Mouse (Mus musculus): ENCODE measurements around the gene Abcb5. TPM values are rescaled to one million over a fixed set of nuclear protein-coding genes. Genes with fewer than 3 reads are reported as not detected.

The Abcb5 gene
- total and polyA plus RNA-seq, 3 experiments = not detected

- H3K4me1 ChIP-seq (ENCODE audit: control insufficient read depth in 1 of 2, insufficient read depth in 2 of 2, low read length in 2 of 2) = no peaks in the 10 kb centered on the region
- no peak overlapping the region for H3K4me3 ChIP-seq (ENCODE audit: control insufficient read depth in 1 of 2, insufficient read depth in 1 of 2, low read depth in 2 of 2, low read length in 2 of 2)
- H3K36me3 ChIP-seq (ENCODE audit: control insufficient read depth in 1 of 2, insufficient read depth in 2 of 2, low read length in 2 of 2) = no peaks in the 10 kb centered on the region
- TF ChIP-seq ZNF384 (IDR thresholded peaks at IDR 0.05; ENCODE audit: low read depth, low read length) (no peak), MXI1 (IDR thresholded peaks at IDR 0.05; ENCODE audit: low read depth, low read length) (no peak), RCOR1 (IDR thresholded peaks at IDR 0.05; ENCODE audit: low read depth, low read length) (no peak), MAFK (IDR thresholded peaks at IDR 0.05; ENCODE audit: borderline replicate concordance, low read depth, low read length) (no peak)
- DNase-seq (ENCODE audit: low read depth, low spot score) = no peak
- H3K9me3 ChIP-seq (replicated peaks; ENCODE audit: insufficient read depth, low read length) = no peaks in the 10 kb centered on the region
- no peak overlapping the region for H3K27ac ChIP-seq (ENCODE audit: control insufficient read depth, low read depth, low read length)
- no peak overlapping the region for H3K9ac ChIP-seq (ENCODE audit: control insufficient read depth, low read depth, low read length, poor library complexity, severe bottlenecking)
- no peaks in the 10 kb centered on the region for H3K27me3 ChIP-seq (ENCODE audit: control insufficient read depth in 1 of 2, insufficient read depth in 2 of 2, low read length in 2 of 2)
- no peaks in the 10 kb centered on the region for H3K79me2 ChIP-seq (ENCODE audit: control insufficient read depth, insufficient read depth, low read length, poor library complexity)
Measured at GRCm38 (mm10) chr12:118839398-118839797, 126.8 kb downstream of the Abcb5 start.

- Histone ChIP-seq H3K9me3 (replicated peaks; ENCODE audit: insufficient read depth, low read length) (no peaks in the 10 kb centered on the region), H3K4me3 (ENCODE audit: control insufficient read depth in 1 of 2, insufficient read depth in 1 of 2, low read depth in 2 of 2, low read length in 2 of 2) (no peak overlapping the region), H3K27me3 (ENCODE audit: control insufficient read depth in 1 of 2, insufficient read depth in 2 of 2, low read length in 2 of 2) (no peaks in the 10 kb centered on the region), H3K4me1 (ENCODE audit: control insufficient read depth in 1 of 2, insufficient read depth in 2 of 2, low read length in 2 of 2) (no peaks in the 10 kb centered on the region), H3K27ac (ENCODE audit: control insufficient read depth, low read depth, low read length) (no peak overlapping the region), H3K9ac (ENCODE audit: control insufficient read depth, low read depth, low read length, poor library complexity, severe bottlenecking) (no peak overlapping the region), H3K36me3 (ENCODE audit: control insufficient read depth in 1 of 2, insufficient read depth in 2 of 2, low read length in 2 of 2) (no peaks in the 10 kb centered on the region), H3K79me2 (ENCODE audit: control insufficient read depth, insufficient read depth, low read length, poor library complexity) (no peaks in the 10 kb centered on the region)
- DNase-seq (ENCODE audit: low read depth, low spot score) = no peak
- TF ChIP-seq ELF1 (IDR thresholded peaks at IDR 0.05; ENCODE audit: low read depth, low read length) = no peak
- no peak for TF ChIP-seq E2F4 (IDR thresholded peaks at IDR 0.05; ENCODE audit: borderline replicate concordance, low read depth, low read length)
Measured at GRCm38 (mm10) chr12:118838260-118838659, 128.0 kb downstream of the Abcb5 start.

GRCm38 (mm10) chr12:118837361-118837760 is 128.9 kb downstream of the Abcb5 start:
- Histone ChIP-seq H3K4me3 (ENCODE audit: control insufficient read depth in 1 of 2, insufficient read depth in 1 of 2, low read depth in 2 of 2, low read length in 2 of 2) (no peak overlapping the region), H3K36me3 (ENCODE audit: control insufficient read depth in 1 of 2, insufficient read depth in 2 of 2, low read length in 2 of 2) (no peaks in the 10 kb centered on the region), H3K27ac (ENCODE audit: control insufficient read depth, low read depth, low read length) (no peak overlapping the region), H3K9ac (ENCODE audit: control insufficient read depth, low read depth, low read length, poor library complexity, severe bottlenecking) (no peak overlapping the region), H3K27me3 (ENCODE audit: control insufficient read depth in 1 of 2, insufficient read depth in 2 of 2, low read length in 2 of 2) (no peaks in the 10 kb centered on the region), H3K79me2 (ENCODE audit: control insufficient read depth, insufficient read depth, low read length, poor library complexity) (no peaks in the 10 kb centered on the region), H3K9me3 (replicated peaks; ENCODE audit: insufficient read depth, low read length) (no peaks in the 10 kb centered on the region), H3K4me1 (ENCODE audit: control insufficient read depth in 1 of 2, insufficient read depth in 2 of 2, low read length in 2 of 2) (no peaks in the 10 kb centered on the region)
- no peak for TF ChIP-seq POLR2AphosphoS5 (IDR thresholded peaks at IDR 0.05; ENCODE audit: borderline replicate concordance, low read depth, low read length)
- TF ChIP-seq MEF2A (IDR thresholded peaks at IDR 0.05; ENCODE audit: extremely low read depth, insufficient replicate concordance, low read depth, low read length, poor library complexity, severe bottlenecking) = no peak
- TF ChIP-seq E2F4 (IDR thresholded peaks at IDR 0.05; ENCODE audit: borderline replicate concordance, low read depth, low read length) = no peak
- no peak for TF ChIP-seq NELFE (IDR thresholded peaks at IDR 0.05; ENCODE audit: low read depth, low read length)
- TF ChIP-seq ETS1 (IDR thresholded peaks at IDR 0.05; ENCODE audit: low read depth, low read length) = no peak
- no peak for TF ChIP-seq EP300 (IDR thresholded peaks at IDR 0.05; ENCODE audit: low read depth in 1 of 2, low read length in 2 of 2)
- no peak for TF ChIP-seq MAZ (IDR thresholded peaks at IDR 0.05; ENCODE audit: low read depth, low read length)
- no peak for TF ChIP-seq NRF1 (IDR thresholded peaks at IDR 0.05; ENCODE audit: insufficient read depth, low read depth, low read length, poor library complexity, severe bottlenecking)
- no peak for TF ChIP-seq GATA1 (IDR thresholded peaks at IDR 0.05; ENCODE audit: low read depth, low read length)
- TF ChIP-seq GABPA (IDR thresholded peaks at IDR 0.05; ENCODE audit: low read depth, low read length) = no peak
- TF ChIP-seq SMC3 (IDR thresholded peaks at IDR 0.05; ENCODE audit: low read depth, low read length) = no peak
- TF ChIP-seq UBTF (IDR thresholded peaks at IDR 0.05; ENCODE audit: borderline replicate concordance, insufficient read depth, low read depth, low read length) = no peak
- no peak for TF ChIP-seq POLR2AphosphoS2 (IDR thresholded peaks at IDR 0.05; ENCODE audit: low read length)
- TF ChIP-seq MAX (IDR thresholded peaks at IDR 0.05; ENCODE audit: low read length) = no peak
- TF ChIP-seq ZNF384 (IDR thresholded peaks at IDR 0.05; ENCODE audit: low read depth, low read length) = no peak
- TF ChIP-seq MYB (IDR thresholded peaks at IDR 0.05; ENCODE audit: low read depth, low read length) = no peak
- no peak for DNase-seq (ENCODE audit: low read depth, low spot score)
